Mouse (Mus musculus) hindbrain, embryonic 16.5 days (tissue): ENCODE results near the gene Nfatc4. TPM values are rescaled to one million over a fixed set of nuclear protein-coding genes. Genes with fewer than 3 reads are reported as not detected.

Experiments
- ATAC-seq: fragments of 200-750 bp; cut with Nextera tagmentation; 2 replicates; pipeline ENCODE4 v1.8.0; 2017; ENCODE audit warnings: moderate TSS enrichment, moderate library complexity
- H3K27ac ChIP-seq: fragments of 300-500 bp; sonication (generic); 2 replicates; pipeline ENCODE4 v1.5.1; 2014; ENCODE audit warnings: low read depth, mild to moderate bottlenecking, control low read depth, low read length, moderate library complexity
- H3K27me3 ChIP-seq: fragments of 300-500 bp; sonication (generic); replicated peaks from 2 replicates; pipeline ENCODE4 v1.6.1; 2014; ENCODE audit warnings: low read length; ENCODE audit not compliant: control insufficient read depth, insufficient read depth
- H3K36me3 ChIP-seq: fragments of 300-500 bp; sonication (generic); 2 replicates; pipeline ENCODE4 v1.6.1; 2014; ENCODE audit warnings: mild to moderate bottlenecking, low read length, moderate library complexity, mixed read lengths; ENCODE audit not compliant: control insufficient read depth, insufficient read depth
- H3K4me1 ChIP-seq: fragments of 300-500 bp; sonication (generic); 2 replicates; pipeline ENCODE4 v1.6.1; 2014; ENCODE audit warnings: low read depth, low read length; ENCODE audit not compliant: control insufficient read depth, insufficient read depth
- H3K4me2 ChIP-seq: fragments of 300-500 bp; sonication (generic); 2 replicates; pipeline ENCODE4 v1.6.1; 2014; ENCODE audit warnings: mild to moderate bottlenecking, low read length, control low read depth, moderate library complexity
- H3K4me3 ChIP-seq: fragments of 300-500 bp; sonication (generic); 2 replicates; pipeline ENCODE4 v1.5.1; 2014; ENCODE audit warnings: mild to moderate bottlenecking, low read length, control low read depth, moderate library complexity
- H3K9ac ChIP-seq: fragments of 300-500 bp; sonication (generic); 2 replicates; pipeline ENCODE4 v1.6.1; 2014; ENCODE audit warnings: low read depth, mild to moderate bottlenecking, control low read depth, low read length, moderate library complexity
- H3K9me3 ChIP-seq: fragments of 300-500 bp; sonication (generic); 2 replicates; pipeline ENCODE4 v1.6.1; 2014; ENCODE audit warnings: mild to moderate bottlenecking, low read length, moderate library complexity; ENCODE audit not compliant: control insufficient read depth
- WGBS: fragments of 180-500 bp; shearing (Covaris S2); extraction: QIAGEN DNeasy Blood & Tissue Kit; methylation state at CpG from one replicate; pipeline ENCODE4 v1.1.7; 2014; 5-methylcytosine and 5-hydroxymethylcytosine counted together
- polyA plus RNA-seq: library from polyadenylated mRNA; unstranded; fragments of >200 nt; fragmentation: Nextera tagmentation; extraction: Ambion mirVana; gene quantifications from 2 replicates; pipeline ENCODE4 v1.2.1, GENCODE M21; 2015

Nfatc4 gene
- polyA plus RNA-seq, 1 experiment from 2014 or later: 6.5 TPM

- Histone ChIP-seq H3K4me1 (peaks cover 9% of the 10 kb centered on the region), H3K36me3 (peaks cover 38% of the 10 kb centered on the region), H3K27ac (no peak overlapping the region), H3K4me2 (no peak overlapping the region; the same call in 1 of the 2 replicates), H3K9ac (peak overlapping the region; percentile 48; the same call in 1 of the 2 replicates), H3K4me3 (no peak overlapping the region), H3K9me3 (no peaks in the 10 kb centered on the region), H3K27me3 (no peaks in the 10 kb centered on the region)
- 85% methylated on average over 8 of the region's 8 CpGs for WGBS
- peak; percentile 18; the same call in 1 of the 2 replicates for ATAC-seq
These were observed 50.3 kb downstream of the Nfatc4 start for GRCm38 (mm10) chr14:55873242-55873713.

GRCm38 (mm10) chr14:55873714-55874683, 51.1 kb downstream of the Nfatc4 start:
- Histone ChIP-seq H3K4me2 (peak overlapping the region; percentile 45), H3K27me3 (no peaks in the 10 kb centered on the region), H3K4me3 (peak overlapping the region; percentile 27), H3K4me1 (peaks cover 9% of the 10 kb centered on the region), H3K27ac (peak overlapping the region; percentile 64; the same call in 1 of the 2 replicates), H3K36me3 (peaks cover 32% of the 10 kb centered on the region), H3K9me3 (no peaks in the 10 kb centered on the region), H3K9ac (peak overlapping the region; percentile 48; the same call in 1 of the 2 replicates)
- ATAC-seq: peak; percentile 55
- WGBS: 15% methylated on average over 30 of the region's 30 CpGs

GRCm38 (mm10) chr14:55877469-55878315, 54.7 kb downstream of the Nfatc4 start:
- ATAC-seq: no peak
- H3K36me3 ChIP-seq: 0 out of 2 replicates have a peak, but pooled peaks cover 1% of the 10 kb centered on the region
- no peaks in the 10 kb centered on the region for H3K9me3 ChIP-seq
- no peak overlapping the region for H3K4me3 ChIP-seq
- no peak overlapping the region for H3K27ac ChIP-seq
- H3K9ac ChIP-seq: no peak overlapping the region
- no peaks in the 10 kb centered on the region for H3K27me3 ChIP-seq
- 39% methylated on average over 14 of the region's 14 CpGs for WGBS
- no peak overlapping the region for H3K4me2 ChIP-seq
- peaks cover 9% of the 10 kb centered on the region for H3K4me1 ChIP-seq

- H3K27ac ChIP-seq: no peak overlapping the region
- no peak overlapping the region for H3K4me3 ChIP-seq
- H3K4me1 ChIP-seq: peaks cover 7% of the 10 kb centered on the region
- H3K9ac ChIP-seq: no peak overlapping the region
- no peak for ATAC-seq
- H3K9me3 ChIP-seq: no peaks in the 10 kb centered on the region
- H3K27me3 ChIP-seq: no peaks in the 10 kb centered on the region
- 38% methylated on average over 7 of the region's 7 CpGs for WGBS
- H3K36me3 ChIP-seq: no peaks in the 10 kb centered on the region
- no peak overlapping the region for H3K4me2 ChIP-seq
These were observed 55.5 kb downstream of the Nfatc4 start for GRCm38 (mm10) chr14:55878316-55878940.

GRCm38 (mm10) chr14:55879623-55880022, 56.7 kb downstream of the Nfatc4 start:
- ATAC-seq: no peak
- H3K9ac ChIP-seq: no peak overlapping the region
- WGBS: 38% methylated on average over 1 of the region's 1 CpGs

GRCm38 (mm10) chr14:55880982-55881381, 58.0 kb downstream of the Nfatc4 start:
- no peak overlapping the region for H3K9ac ChIP-seq
- H3K27ac ChIP-seq: no peak overlapping the region
- H3K36me3 ChIP-seq: no peaks in the 10 kb centered on the region
- no peak overlapping the region for H3K4me3 ChIP-seq
- no peak overlapping the region for H3K4me2 ChIP-seq
- 84% methylated on average over 8 of the region's 8 CpGs for WGBS
- H3K4me1 ChIP-seq: peaks cover 10% of the 10 kb centered on the region
- no peak for ATAC-seq
- H3K9me3 ChIP-seq: no peaks in the 10 kb centered on the region
- no peaks in the 10 kb centered on the region for H3K27me3 ChIP-seq

More at GRCm38 (mm10) chr14:55879623-55880022, 56.7 kb downstream of the Nfatc4 start:
- no peak overlapping the region for H3K4me3 ChIP-seq
- no peaks in the 10 kb centered on the region for H3K36me3 ChIP-seq
- H3K4me2 ChIP-seq: no peak overlapping the region
- H3K27me3 ChIP-seq: no peaks in the 10 kb centered on the region
- no peaks in the 10 kb centered on the region for H3K9me3 ChIP-seq
- H3K4me1 ChIP-seq: peaks cover 5% of the 10 kb centered on the region
- no peak overlapping the region for H3K27ac ChIP-seq

GRCm38 (mm10) chr14:55882171-55882641, 59.3 kb downstream of the Nfatc4 start:
- ATAC-seq: no peak
- 78% methylated on average over 6 of the region's 6 CpGs for WGBS
- H3K27me3 ChIP-seq: no peaks in the 10 kb centered on the region

GRCm38 (mm10) chr14:55883149-55883661, 60.3 kb downstream of the Nfatc4 start:
- 94% methylated on average over 13 of the region's 13 CpGs for WGBS
- no peak overlapping the region for H3K9ac ChIP-seq
- H3K36me3 ChIP-seq: peaks cover 11% of the 10 kb centered on the region

More at GRCm38 (mm10) chr14:55882171-55882641, 59.3 kb downstream of the Nfatc4 start:
- Histone ChIP-seq H3K9me3 (no peaks in the 10 kb centered on the region), H3K27ac (no peak overlapping the region), H3K9ac (no peak overlapping the region), H3K4me2 (no peak overlapping the region), H3K36me3 (peaks cover 3% of the 10 kb centered on the region), H3K4me1 (peaks cover 19% of the 10 kb centered on the region), H3K4me3 (no peak overlapping the region)

More at GRCm38 (mm10) chr14:55883149-55883661, 60.3 kb downstream of the Nfatc4 start:
- Histone ChIP-seq H3K4me2 (no peak overlapping the region), H3K27ac (no peak overlapping the region), H3K4me1 (peaks cover 19% of the 10 kb centered on the region), H3K9me3 (no peaks in the 10 kb centered on the region), H3K4me3 (no peak overlapping the region), H3K27me3 (no peaks in the 10 kb centered on the region)
- ATAC-seq: no peak
